Mouse (Mus musculus): ENCODE data around the gene Col16a1. TPM values are rescaled to one million over a fixed set of nuclear protein-coding genes. Genes with fewer than 3 reads are reported as not detected.

The Col16a1 gene
- polyA plus RNA-seq, 2 experiments from 2014 or later, result not detected

- ATAC-seq, result no peak
Observed at GRCm38 (mm10) chr4:130048203-130048479, 501 bp downstream of the Col16a1 start.

- ATAC-seq, result no peak
Observed at GRCm38 (mm10) chr4:130050056-130050824, 2.6 kb downstream of the Col16a1 start.

DNA sequence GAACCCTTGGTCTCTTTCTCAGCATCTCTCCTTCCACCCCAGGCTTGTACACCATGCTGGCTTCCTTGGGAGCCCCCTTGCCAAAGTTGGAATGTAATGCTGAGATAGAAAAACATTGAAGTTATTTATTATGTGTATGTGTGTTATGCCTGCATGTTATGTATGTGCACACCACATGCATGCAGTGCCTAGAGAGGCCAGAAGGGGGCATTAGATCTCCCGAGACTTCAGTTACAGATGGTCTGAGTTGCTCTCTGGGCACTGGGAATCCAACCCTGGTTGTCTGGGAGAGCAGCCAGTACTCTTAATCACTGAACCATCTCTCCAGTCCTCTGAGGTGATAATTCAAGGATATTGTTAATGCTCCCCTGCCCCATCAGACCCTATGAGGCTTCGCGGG lies 4.6 kb downstream of the Col16a1 start:
- no peak for ATAC-seq

- ATAC-seq, result no peak
Observed at GRCm38 (mm10) chr4:130053111-130053510, 5.5 kb downstream of the Col16a1 start.

- no peak for ATAC-seq
Observed at GRCm38 (mm10) chr4:130054727-130055126, 7.1 kb downstream of the Col16a1 start.

GRCm38 (mm10) chr4:130055160-130056010 lies 7.7 kb downstream of the Col16a1 start:
- ATAC-seq, result no peak

GRCm38 (mm10) chr4:130056011-130056322 lies 8.3 kb downstream of the Col16a1 start:
- ATAC-seq, result no peak

DNA sequence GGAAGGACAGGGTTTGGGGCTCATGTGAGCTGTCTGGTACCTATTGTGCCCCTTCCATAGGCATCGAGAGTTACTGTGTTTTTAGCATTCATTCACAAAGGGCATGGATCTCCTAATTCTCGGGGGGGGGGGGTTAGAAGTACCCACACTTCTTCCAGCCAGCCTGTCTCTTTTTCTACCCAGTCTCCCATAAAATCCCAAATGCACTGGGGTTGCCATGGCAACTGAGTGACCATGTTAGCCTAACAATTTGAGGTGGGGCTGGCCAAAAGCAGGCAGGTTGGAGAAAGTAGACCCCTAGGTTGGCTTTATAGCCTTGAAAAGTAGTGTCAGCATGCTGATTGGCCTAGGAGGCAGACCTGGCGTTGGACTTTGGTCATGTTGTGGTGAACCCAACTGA lies 8.8 kb downstream of the Col16a1 start:
- ATAC-seq, result no peak

GRCm38 (mm10) chr4:130060937-130061336 lies 13.3 kb downstream of the Col16a1 start:
- no peak for ATAC-seq

GRCm38 (mm10) chr4:130063191-130063590 lies 15.6 kb downstream of the Col16a1 start:
- ATAC-seq, result no peak

DNA sequence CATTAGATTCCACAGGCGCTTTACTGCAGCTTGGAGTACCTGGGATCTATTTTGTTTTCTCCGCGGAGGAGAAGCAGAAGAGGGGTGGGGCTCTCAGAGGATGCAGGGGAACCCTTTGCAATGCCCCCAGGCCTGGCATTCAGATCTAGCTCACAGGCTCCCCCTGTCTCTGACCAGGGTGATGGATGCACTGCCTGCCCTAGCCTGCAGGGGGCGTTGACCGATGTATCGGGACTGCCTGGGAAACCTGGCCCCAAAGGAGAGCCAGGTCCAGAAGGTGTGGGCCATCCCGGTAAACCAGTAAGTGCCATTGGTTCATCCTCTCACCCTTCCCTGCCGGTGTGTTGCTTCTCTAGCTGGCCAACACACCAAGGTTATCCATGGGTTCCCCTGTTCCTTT lies 19.2 kb downstream of the Col16a1 start:
- no peak for ATAC-seq

- ATAC-seq, result no peak
Observed at GRCm38 (mm10) chr4:130070523-130070922, 22.9 kb downstream of the Col16a1 start.

- ATAC-seq, result no peak
Observed at GRCm38 (mm10) chr4:130071758-130072157, 24.1 kb downstream of the Col16a1 start.

- ATAC-seq, result no peak
Observed at GRCm38 (mm10) chr4:130073367-130073766, 25.7 kb downstream of the Col16a1 start.

- ATAC-seq, result no peak
Observed at GRCm38 (mm10) chr4:130074761-130075515, 27.3 kb downstream of the Col16a1 start.

GRCm38 (mm10) chr4:130076856-130077255 lies 29.2 kb downstream of the Col16a1 start:
- no peak for ATAC-seq

DNA sequence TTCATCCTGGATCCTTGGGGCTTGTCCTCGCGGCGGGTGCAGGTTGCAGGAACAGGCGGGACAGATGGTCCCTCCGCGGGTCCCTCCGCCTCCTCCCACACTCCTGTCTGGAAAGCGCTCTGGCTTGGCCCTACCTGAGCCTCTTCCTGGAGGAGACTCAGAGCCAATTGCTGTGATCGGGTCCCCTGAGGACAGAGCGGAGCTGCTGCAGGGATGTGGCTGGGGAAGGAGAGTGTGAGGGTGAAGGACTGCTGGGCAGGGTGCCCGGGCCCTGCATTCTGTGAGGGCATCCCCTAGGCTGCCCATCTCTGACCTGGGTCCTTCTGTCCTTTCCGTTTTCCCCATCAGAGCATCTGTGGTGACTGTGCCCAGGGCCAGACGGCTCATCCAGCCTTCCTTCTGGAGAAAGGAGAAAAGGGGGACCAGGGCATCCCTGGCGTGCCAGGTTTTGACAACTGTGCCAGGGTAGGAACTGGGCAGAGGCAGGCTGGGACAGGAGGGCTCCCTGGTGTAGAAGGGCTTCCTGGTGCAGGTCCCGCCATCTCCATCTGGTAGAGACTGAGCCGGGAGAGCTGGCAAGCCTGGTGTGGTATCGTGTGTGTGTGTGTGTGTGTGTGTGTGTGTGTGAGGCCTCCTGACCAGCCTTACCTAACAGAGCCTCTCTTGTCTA lies 31.3 kb downstream of the Col16a1 start:
- no peak for ATAC-seq

DNA sequence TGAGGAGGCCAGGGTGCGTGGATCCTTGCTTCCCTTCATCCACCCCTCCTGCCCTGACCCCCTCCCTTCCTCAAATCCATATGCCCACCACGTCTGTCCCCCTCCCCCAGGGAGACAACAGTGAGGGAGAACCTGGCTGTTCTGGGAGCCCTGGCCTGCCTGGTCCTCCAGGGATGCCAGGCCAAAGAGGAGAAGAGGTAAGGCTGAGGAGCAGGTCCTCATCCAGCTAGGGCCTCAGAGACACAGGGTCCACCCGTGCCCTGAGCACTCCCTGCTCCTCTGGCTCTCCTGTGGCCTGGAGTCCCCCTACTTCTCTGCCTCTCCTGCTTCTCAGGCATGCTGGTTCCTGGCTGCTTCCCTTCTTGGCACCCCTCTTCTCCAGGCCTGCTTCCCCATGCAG lies 31.9 kb downstream of the Col16a1 start:
- no peak for ATAC-seq

- no peak for ATAC-seq
Observed at GRCm38 (mm10) chr4:130081345-130082190, 33.9 kb downstream of the Col16a1 start.

- no peak for ATAC-seq
Observed at GRCm38 (mm10) chr4:130082211-130082610, 34.6 kb downstream of the Col16a1 start.

DNA sequence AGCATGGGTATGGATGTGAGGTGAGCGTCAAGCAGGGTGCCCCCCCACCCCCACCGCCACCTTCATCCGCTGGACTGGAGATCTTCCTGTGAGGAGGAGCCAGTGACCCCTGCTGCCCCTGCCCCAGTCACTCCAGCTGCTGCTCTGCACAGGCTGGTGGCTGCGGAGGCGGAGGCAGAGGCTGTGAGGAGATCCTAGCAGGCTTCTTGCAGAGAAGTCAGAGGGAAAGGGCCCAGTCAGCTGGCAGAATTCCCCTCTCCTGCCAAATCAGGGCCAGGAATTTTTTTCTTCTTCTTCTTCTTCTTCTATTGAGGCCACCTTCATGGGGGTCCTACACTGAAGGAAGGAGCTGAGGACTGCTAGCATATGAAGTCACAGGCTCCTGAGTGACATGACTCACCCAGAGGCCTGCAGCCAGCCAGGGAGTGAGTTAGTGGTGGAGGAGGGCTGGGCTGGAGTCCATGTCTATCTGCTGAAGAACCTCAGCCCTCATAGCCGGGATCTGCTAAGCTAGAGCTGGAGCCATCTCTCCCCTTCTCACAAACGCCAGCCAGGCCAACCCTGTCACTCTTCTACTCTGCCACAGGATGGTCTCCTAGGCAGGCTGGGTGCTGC lies 36.8 kb downstream of the Col16a1 start:
- no peak for ATAC-seq
